Mouse (Mus musculus) cerebellum, adult 9-10 months (tissue): ENCODE results near the gene Cldn22.
"Not testable (repeated sequence)": the region's sequence is repeated elsewhere in the genome, so short reads cannot be mapped to it uniquely, and the experiment has no call there.

Source experiments
- DNase-seq: peaks from one replicate; pipeline ENCODE4 v3.0.0; 2022

Gene Cldn22

GRCm38 (mm10) chr8:47824182-47824581, at the start of gene Cldn22:
Cldn22 (plus strand) TSS chr8:47824482.
- DNase-seq = no peak

- DNase-seq = no peak
Measured at GRCm38 (mm10) chr8:47777415-47777814, 46.9 kb upstream of the Cldn22 start.

GRCm38 (mm10) chr8:47779589-47779988, 44.7 kb upstream of the Cldn22 start:
- no peak for DNase-seq

- DNase-seq = no peak
Measured at GRCm38 (mm10) chr8:47781881-47782280, 42.4 kb upstream of the Cldn22 start.

- no peak for DNase-seq
Measured at GRCm38 (mm10) chr8:47783544-47783943, 40.7 kb upstream of the Cldn22 start.

GRCm38 (mm10) chr8:47783944-47784343, 40.3 kb upstream of the Cldn22 start:
- DNase-seq = no peak

- no peak for DNase-seq
Measured at GRCm38 (mm10) chr8:47784436-47784835, 39.8 kb upstream of the Cldn22 start.

GRCm38 (mm10) chr8:47786323-47786722, 38.0 kb upstream of the Cldn22 start:
- no peak for DNase-seq

- no peak for DNase-seq
Measured at GRCm38 (mm10) chr8:47787705-47788104, 36.6 kb upstream of the Cldn22 start.

- DNase-seq = no peak
Measured at GRCm38 (mm10) chr8:47791986-47792385, 32.3 kb upstream of the Cldn22 start.

- DNase-seq = no peak
Measured at GRCm38 (mm10) chr8:47799438-47799837, 24.8 kb upstream of the Cldn22 start.

- DNase-seq = no peak
Measured at GRCm38 (mm10) chr8:47802349-47802748, 21.9 kb upstream of the Cldn22 start.

GRCm38 (mm10) chr8:47804262-47804661, 20.0 kb upstream of the Cldn22 start:
- DNase-seq = no peak

- DNase-seq = no peak
Measured at GRCm38 (mm10) chr8:47809970-47810665, 14.2 kb upstream of the Cldn22 start.

GRCm38 (mm10) chr8:47810666-47811015, 13.6 kb upstream of the Cldn22 start:
- no peak for DNase-seq

GRCm38 (mm10) chr8:47811221-47811620, 13.1 kb upstream of the Cldn22 start:
- DNase-seq = no peak

- DNase-seq = no peak
Measured at GRCm38 (mm10) chr8:47819034-47819433, 5.2 kb upstream of the Cldn22 start.

- no peak for DNase-seq
Measured at GRCm38 (mm10) chr8:47820914-47821772, 3.1 kb upstream of the Cldn22 start.

GRCm38 (mm10) chr8:47821843-47822242, 2.4 kb upstream of the Cldn22 start, which contains the start of gene Cldn24:
Cldn24 (plus strand) TSS chr8:47822143.
- no peak for DNase-seq

GRCm38 (mm10) chr8:47822541-47822940, 1.7 kb upstream of the Cldn22 start:
- not testable (repeated sequence) for DNase-seq

GRCm38 (mm10) chr8:47823777-47824176, 505 bp upstream of the Cldn22 start:
- no peak for DNase-seq

GRCm38 (mm10) chr8:47825596-47825995, 1.3 kb downstream of the Cldn22 start:
- DNase-seq = no peak

GRCm38 (mm10) chr8:47826911-47827310, 2.6 kb downstream of the Cldn22 start:
- no peak for DNase-seq

GRCm38 (mm10) chr8:47832616-47833015, 8.3 kb downstream of the Cldn22 start:
- no peak for DNase-seq
